Mouse (Mus musculus) gonadal fat pad, adult 2 months (tissue): Measurements from ENCODE around the gene Anks1b. TPM values are rescaled to one million over a fixed set of nuclear protein-coding genes. Genes with fewer than 3 reads are reported as not detected.

Source experiments
- DNase-seq: peaks from one replicate; pipeline ENCODE4 v3.0.0-alpha.2; 2012; ENCODE audit warnings: low read depth
- polyA plus RNA-seq: library from polyadenylated mRNA; depleted of rRNA; stranded (reverse); fragments of >200 nt; gene quantifications from 2 replicates; pipeline ENCODE4 v1.2.3, GENCODE M21; 2012

Anks1b gene
- polyA plus RNA-seq, 1 experiment = 4.0 TPM

DNA sequence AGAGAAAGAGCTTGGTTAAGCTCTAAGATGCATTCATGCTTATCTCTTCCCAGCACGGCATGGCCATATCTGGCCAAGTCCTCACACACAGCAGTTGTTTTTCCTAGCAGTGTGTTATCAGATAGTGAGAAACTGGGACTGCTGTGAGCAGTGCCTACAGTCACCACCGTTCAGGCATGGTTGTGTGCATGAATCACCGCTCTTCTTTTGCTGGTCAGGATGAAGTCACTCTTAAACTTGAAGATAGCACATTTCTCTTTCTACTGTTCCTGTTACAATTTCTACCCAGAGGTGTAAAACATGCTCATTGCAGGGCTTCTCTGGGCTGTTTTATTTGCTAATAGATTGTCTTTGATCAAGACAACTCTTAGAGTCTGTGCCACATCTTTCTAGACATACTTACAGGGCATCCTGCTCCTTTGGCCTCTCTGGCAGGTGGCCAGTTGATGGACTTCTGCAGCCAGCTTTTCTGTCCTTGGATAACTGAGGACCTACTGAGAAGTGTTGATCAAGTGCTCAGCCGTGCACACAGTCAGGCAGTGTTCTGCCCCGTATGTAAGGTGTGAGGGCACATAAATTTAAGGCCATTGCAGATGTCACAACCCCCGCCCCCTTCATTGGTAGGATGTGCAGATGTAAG lies 296.8 kb downstream of the Anks1b start:
- no peak for DNase-seq

DNA sequence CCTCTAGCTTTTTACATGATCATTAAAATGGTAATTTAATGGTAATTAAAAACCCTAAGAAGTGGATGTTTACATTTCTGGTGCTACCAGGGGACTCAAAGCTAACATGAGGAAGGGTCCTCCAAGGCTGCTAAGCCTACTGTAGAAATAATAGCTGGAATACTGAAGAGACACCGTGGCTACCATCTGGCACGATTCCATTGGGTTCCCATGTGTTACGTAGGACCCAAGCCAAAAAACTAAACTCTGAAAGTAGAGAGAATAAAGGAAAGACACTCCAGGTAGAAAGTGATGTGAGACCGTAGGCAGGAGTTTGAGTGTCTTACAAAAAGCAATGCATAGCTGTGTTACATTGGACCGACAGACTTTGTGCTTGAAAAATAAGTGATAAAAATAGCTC lies 317.1 kb downstream of the Anks1b start:
- no peak for DNase-seq

DNA sequence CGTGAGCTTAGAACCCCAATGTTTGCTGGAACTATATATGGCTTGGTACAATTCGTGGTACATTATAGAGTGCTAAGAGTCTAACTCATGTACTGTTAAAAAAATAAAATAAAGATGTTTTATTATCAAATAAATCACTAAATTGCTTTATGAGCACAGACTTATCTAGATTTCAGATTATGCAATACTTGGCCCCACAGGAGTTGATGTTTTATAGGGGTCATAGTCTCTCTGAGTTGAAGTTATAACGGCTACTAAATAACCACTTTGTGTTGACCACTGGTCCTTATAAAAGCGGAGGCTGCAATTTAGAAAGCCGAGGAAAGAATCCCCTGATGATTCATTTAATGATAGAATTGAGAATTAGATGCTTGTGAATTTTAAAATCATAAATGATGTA lies 323.6 kb downstream of the Anks1b start:
- DNase-seq = no peak

DNA sequence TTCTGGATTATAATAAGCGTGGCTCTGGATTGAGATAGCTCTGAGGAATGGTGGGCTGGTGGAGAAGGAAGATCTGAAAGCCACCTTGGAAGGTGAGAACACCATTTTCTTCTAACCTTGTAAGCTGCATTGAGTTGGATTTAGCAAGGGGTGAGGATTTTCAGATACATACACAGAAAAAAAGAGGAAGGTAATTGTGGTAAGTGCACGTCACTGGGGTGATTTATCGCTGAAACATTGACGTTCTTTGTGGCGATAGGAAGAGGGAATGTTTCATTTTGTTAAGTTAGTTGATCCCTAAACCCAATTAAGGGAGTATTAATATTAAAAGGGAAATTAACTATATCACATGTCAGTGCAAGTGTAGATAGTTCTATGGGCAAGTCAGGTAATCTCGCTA lies 336.7 kb downstream of the Anks1b start:
- no peak for DNase-seq

DNA sequence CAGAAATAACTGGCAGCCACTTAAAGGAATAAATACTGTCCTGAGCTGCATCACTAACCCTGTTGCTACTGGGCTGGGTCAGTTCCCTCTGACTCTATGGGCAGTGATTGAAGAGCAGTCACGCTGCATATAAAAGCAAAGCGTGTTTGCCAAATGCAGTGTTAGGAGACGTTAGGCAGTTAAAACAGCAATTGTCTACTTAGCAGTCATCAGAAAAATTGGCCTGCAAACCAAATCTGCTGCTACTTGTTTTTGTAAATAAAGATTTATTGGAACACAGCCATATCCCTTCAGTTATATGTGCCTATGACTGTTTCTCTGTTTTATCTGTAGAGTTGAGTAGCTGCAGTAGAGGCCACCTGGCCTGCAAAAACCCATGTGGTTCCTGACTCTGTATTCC lies 347.2 kb downstream of the Anks1b start:
- DNase-seq = no peak

DNA sequence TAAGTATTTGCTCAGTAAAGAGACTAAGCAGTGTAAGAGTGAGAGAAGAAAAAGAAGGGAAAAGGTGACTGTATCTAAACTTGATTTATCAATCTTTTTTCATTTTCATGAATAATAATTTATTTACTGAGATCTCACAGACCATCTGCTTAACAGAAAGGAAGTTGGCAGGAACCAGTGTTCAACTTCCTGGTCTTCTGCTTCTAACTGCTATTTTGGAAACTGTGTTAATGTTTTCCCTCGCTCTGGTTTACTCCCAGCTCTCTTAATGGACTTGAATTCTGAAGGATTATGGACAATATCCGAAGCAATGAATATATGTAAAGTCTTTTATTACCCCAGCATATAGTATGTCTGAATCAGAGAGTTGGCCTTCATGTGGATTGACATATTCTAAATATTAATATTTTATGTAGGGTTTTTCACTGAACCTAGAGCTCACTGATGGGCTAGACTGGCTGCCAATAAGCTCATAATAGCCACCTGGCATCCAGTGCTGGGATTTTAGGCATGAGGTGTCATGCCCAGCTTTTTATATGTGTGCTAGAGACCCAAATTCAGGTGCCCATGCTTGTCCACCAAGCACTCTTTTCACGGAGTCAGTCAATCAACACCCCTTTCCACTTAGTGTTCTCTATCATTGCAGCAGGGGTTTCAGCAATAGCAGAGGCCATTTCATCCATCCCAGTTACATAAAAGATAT lies 349.6 kb downstream of the Anks1b start:
- DNase-seq = no peak

DNA sequence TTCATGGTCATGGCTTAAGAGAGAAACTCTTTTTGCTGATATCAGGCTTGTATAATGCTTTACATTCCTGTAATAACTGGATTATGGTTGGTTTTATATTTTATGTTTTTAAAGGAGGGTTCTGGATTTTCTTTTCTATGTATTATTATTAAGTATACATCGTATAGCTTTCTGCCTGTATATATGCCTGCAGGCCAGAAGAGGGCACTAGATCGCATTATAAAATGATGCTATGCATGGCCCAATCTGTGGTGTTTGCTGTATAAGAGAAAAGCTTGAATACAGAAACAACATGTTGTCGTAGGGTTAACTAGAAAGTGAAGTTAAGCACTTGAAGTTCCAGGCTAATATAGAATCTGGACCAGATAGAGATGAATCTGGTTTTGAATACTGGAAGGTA lies 362.0 kb downstream of the Anks1b start:
- DNase-seq = no peak

DNA sequence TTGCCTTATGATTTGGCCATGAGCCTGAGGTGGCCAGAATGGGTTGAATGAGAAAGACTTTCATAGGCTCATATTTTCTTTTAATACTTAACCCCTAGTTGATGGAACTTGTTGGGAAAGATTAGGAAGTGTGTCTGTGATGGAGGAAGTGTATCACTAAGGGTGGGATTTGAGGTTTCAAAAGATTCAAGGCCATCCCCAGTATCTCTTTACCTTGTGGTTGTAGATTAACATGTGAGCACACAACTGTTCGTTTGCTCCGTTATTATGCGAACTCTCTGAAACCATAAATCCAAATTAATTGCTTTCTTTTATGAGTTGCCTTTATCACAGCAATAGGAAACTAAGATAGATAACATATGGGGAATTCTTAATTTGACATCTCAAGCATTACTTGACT lies 364.0 kb downstream of the Anks1b start:
- DNase-seq = no peak

DNA sequence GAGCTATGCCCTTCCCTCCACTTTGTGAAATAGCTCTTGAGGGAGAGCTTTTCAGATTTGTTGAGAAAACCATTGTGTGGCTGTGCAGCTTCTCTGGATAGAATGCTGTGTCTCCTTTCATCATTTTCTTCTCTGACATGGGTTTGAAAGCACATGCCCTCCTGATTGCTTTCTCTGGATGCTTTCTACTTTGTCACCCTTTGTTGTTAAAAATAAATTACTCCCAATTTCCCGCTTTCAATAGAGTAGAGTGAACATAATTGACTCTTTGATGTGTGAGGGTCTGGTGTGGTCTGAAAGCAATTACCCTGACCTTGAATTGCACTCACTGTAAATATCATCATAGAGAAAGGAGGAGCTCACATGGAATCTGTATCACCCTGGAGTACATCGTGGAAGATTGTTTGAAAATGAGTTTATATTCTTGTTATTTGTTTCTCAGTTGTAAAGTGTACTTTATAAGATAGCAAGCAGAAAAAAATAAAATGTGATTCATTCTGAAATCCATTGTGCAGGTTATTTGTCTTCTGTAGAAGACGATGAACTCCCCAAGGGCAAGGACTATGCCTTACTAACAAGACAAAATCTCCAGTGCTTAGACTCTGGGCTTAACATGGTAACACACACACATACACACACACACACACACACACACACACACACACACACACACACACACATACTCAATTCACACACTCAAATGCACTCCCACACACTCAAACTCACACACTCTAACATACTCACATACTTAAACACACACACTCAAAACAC lies 385.8 kb downstream of the Anks1b start:
- no peak for DNase-seq

DNA sequence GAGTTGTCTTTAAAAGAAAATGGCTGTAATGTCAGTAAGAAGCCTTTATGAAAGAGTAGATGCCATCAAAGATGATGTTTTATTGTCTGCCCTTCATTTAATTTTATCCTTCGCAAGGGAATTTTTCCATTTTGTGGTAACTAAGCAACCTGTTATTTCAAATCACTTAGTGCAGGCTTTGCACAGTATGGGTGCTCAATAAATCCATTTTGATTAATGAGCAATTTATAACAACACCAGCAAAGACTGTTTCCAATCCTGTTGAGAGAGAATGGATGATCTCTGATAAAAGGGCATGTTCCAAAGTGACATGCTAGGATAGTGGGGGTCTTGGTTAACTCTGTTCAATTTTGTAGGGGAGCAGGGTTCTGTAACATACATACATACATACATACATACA lies 398.0 kb downstream of the Anks1b start:
- no peak for DNase-seq

DNA sequence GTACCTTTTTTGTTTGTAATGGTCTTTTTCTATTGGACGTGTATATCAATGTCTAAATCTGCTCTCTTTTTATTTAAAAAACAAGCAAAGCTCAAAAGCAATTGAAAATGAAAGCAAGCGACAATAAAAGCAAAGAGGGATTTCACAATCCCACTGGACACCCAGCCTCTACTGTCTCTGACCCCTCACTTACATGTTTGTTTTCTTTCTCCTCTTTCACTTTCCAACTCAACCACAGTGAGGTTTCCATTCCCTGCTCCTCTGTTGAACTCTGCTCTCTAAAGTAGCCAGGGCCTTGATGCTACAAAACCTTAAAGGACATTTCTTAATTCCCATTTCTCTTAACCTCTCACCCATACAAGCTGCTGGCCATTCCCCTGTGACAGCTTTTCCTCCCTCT lies 400.0 kb downstream of the Anks1b start:
- DNase-seq = no peak

DNA sequence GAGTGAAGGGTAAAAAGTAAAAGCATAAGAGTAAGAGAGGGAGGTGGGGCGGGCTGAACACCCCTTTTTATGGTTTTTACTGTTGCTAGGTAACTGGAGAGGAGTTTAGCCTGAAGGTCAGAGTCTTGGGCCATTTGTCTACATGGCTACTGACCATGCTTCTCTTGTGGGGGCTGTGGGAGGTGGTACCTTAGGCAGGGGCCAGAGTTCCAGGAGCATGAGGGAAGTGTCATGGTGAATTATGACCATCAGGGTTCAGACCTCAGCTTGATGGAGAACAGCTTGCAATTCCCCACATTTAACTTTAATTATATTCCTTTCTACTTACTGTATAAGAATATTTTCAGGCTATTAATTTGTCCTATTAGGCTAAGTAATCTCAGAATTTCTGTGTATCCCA lies 413.3 kb downstream of the Anks1b start:
- no peak for DNase-seq

DNA sequence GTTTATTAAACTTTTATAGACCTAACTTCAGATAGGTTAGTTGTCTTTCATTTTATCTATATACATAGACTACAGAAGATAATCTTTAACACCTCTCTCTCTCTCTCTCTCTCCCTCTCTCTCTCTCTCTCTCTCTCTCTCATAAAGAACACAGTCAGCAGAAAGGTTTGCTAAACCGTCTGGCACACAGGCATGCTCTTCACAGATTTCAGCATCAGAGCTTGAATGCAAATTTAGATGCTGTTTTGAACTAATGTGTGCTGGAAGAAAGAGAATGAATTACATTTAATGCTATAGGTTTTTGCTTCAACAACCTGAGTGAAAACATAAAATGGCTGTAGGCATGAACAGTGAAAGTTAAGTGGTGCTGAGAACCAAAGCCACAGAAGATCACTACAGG lies 429.9 kb downstream of the Anks1b start:
- DNase-seq = no peak

DNA sequence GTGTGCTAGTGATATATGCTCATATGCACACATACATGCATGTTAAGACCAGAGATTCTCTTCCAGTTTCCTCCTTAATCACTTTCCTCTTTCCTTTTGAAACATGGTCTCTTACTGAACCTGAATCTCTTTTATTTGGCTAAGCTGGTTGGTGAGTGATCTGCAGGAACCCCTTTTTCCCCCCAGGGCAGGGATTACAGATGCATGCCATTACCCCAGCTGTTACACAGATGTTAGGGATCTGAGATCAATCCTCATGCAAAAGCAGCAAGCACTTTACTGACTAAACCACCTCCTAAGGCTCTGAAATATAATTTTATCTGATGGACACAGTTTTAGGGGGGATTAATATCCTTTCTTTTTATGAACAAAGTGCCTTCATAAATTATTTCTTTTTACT lies 432.8 kb downstream of the Anks1b start:
- no peak for DNase-seq

DNA sequence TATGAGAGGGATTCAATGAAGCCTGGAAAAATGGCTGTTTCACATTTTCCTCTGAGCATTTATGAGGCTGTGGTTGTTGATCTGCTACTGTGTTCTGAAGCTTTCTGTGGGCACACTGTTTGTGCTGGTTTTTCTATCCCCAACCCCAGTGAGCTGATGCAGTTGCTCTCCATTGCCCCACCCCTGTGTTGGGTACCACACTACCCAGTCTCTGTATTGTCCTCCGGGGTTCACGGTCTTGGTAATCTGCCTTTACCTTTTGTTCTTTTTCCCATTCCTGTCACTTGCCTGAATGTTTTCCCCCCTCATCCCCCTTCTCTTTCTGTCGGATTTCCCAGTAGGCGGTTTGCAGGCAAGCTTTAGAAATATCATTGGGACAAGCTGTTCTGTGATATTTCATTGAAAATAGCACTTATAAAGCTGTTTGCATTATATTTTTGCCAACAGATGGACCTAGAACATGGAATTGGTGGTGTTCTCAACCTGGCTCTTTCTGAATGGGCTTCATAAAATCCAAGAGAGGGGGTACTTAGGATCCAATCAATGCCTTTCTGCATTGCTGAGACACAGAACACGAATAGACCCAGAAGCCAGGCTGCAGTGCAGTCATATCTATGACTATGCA lies 434.7 kb downstream of the Anks1b start:
- no peak for DNase-seq

DNA sequence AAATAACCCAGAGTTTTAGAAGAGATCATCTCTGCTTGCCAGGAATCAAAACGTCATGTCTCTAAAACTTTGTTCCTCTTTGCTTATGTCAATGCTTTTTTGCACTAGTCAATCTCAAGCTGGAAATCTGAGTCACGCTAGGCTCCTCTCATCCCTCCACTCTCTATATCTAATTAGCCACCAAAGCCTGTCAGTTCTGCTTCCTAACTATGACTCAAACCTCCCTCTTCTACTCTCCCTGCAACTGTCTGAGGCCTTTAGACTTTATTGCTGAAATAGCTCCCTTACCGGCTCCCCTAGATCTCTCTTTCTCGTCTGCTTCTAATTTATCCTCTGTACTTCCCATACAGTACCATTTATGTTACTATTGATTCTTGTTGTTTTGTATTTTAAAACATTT lies 456.5 kb downstream of the Anks1b start:
- no peak for DNase-seq

DNA sequence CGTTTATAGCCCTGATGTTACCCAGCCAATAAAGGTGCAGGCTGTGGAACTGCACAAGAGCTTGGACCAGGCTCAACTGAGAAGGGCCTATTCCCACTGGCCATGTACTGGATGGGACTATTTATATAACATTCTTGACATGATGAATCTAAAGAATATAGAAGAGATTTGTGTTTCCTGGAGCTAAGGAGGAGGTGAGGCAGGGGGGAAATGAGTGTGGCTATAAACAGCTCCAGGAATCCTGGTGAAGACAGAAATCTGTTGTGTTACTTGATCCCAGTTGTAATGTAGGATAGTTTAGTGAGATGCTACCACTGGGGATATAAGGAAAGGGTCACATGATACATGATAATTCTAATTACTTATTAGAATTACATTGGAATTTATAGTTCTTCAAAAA lies 472.1 kb downstream of the Anks1b start:
- no peak for DNase-seq

DNA sequence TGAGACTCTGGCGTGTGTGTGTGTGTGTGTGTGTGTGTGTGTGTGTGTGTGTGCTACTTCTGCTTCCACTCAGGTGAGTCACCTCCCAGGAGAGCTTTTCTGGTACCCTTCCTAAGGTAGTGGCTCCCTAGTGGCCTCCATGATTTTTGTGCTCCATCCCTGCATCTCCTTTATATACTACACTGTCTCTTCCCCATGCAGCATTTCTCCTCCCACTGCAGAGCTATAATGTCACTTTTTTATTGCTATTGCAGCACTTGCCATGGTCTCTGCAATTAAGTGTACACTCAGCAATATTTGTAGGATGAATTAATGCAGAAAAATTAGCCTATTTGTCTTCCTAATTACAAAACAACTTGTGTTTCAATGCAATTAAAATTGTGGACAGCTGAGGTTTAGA lies 482.9 kb downstream of the Anks1b start:
- DNase-seq = no peak

DNA sequence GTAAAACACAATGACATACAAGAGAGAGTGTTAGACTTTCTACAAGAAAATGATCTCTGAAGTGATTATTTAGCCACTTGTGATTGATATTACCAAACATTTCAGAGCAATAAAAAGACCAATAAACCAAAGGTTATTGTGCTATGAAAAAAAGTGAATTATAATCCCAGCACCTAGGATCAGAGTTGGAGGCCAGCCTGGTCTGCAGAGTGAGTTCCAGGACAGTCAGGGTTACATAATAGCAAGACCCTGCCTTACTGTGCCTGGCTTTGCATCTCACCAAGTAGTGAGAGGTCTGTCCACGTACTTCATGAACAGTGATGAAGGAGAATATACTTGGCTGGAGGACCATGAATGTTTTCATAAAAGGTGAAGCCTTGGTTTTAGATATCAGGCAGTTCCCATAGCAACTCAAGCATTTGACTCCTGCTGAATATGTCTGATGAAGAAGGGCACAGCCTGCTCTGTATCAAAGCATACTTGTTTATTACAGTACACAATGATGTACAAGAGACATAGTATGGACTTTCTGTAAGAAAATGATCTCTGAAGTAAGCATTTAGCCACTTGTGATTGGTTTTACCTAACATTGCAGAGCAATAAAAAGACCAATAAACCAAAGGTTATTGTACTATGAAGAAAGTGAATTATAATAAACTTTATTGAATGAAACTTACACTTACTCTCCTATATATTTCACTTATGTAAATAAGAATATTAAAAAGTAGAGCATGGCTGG lies 484.0 kb downstream of the Anks1b start:
- DNase-seq = no peak

DNA sequence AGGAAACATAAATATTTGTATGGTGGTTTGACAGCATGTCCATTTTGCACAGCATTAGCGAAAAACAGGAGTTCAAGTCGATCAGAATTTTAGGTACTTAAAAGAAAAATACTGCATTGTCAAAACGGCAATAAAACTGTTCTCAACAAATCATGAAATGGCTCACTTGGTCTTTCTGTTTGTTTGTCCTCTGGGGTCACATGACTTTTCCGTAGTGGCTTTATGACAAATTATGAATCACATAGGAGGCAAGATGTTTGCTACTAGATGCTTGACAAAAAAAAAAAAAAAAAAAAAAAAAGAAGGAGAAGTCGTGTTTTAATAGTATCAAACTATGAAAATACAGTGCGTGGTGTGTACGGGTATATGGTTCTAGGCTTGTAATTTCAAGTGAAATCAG lies 495.7 kb downstream of the Anks1b start:
- no peak for DNase-seq

DNA sequence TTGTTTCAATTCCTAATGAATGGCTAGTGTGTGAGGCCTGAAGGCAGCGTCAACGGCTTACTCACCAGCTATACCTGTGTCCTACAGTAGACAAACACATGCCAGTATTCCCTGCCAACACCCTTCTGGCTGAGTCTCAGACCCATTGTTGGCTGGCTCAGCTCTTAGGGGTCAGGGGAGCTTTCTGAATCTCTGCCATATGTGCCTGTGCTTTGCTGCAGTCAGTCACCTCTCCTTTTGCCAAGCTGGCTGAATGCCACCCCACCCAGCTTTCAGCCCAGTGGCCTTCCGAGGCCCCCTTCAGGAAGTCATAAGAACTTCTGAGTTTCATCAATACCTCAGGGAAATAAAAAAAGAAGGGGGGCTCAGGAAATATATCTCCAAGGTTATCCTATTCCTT lies 497.4 kb downstream of the Anks1b start:
- DNase-seq = no peak

DNA sequence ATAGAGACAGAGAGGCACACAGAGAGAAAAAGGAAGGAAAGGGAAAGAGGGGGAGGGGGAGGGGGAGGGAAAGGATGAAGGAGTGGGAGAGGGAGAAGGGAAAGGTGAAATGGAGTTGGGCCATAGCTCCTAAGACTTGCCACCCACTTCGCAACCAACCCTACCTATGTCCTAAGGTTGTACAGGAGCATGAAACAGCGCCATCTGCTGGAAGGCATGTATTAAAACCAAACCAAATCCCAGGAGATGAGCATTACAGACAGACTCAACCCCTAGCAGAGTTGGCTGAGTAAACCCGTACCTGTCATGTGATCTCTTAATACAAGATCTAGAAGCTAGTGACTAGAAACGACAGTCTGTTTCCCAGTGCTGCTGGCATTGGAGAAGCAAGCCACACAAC lies 500.2 kb downstream of the Anks1b start:
- no peak for DNase-seq
